Mouse (Mus musculus): ENCODE measurements around the gene Rps9. TPM values are rescaled to one million over a fixed set of nuclear protein-coding genes. Genes with fewer than 3 reads are reported as not detected.
"Not testable (repeated sequence)": the region's sequence is repeated elsewhere in the genome, so short reads cannot be mapped to it uniquely, and the experiment has no call there.

The Rps9 gene
- polyA plus RNA-seq, 1 experiment: 1,730 TPM

- TF ChIP-seq POLR2A (IDR thresholded peaks at IDR 0.05; ENCODE audit: borderline replicate concordance, low read depth, low read length): no peak
- no peak for TF ChIP-seq CTCF (IDR thresholded peaks at IDR 0.05; ENCODE audit: low read depth, low read length)
- H3K4me3 ChIP-seq (ENCODE audit: insufficient read depth, low read length): no peak overlapping the region
- H3K4me1 ChIP-seq (ENCODE audit: control insufficient read depth, insufficient read depth, low read length): peaks cover 41% of the 10 kb centered on the region
- H3K27ac ChIP-seq (ENCODE audit: insufficient read depth, low read depth, low read length): peak overlapping the region; percentile 85
Measured at GRCm38 (mm10) chr7:3707568-3708413, 4.0 kb downstream of the Rps9 start.

- not testable (repeated sequence) for H3K4me3 ChIP-seq (ENCODE audit: insufficient read depth, low read length)
- peaks cover 47% of the 10 kb centered on the region for H3K4me1 ChIP-seq (ENCODE audit: control insufficient read depth, insufficient read depth, low read length)
- peak overlapping the region; percentile 85 for H3K27ac ChIP-seq (ENCODE audit: insufficient read depth, low read depth, low read length)
Measured at GRCm38 (mm10) chr7:3708447-3708980, 4.7 kb downstream of the Rps9 start.

- peaks cover 51% of the 10 kb centered on the region for H3K4me1 ChIP-seq (ENCODE audit: control insufficient read depth, insufficient read depth, low read length)
- peak overlapping the region; percentile 78 for H3K27ac ChIP-seq (ENCODE audit: insufficient read depth, low read depth, low read length)
- no peak overlapping the region for H3K4me3 ChIP-seq (ENCODE audit: insufficient read depth, low read length)
- TF ChIP-seq CTCF (IDR thresholded peaks at IDR 0.05; ENCODE audit: low read depth, low read length) (no peak), POLR2A (IDR thresholded peaks at IDR 0.05; ENCODE audit: borderline replicate concordance, low read depth, low read length) (no peak)
Measured at GRCm38 (mm10) chr7:3709000-3709399, 5.2 kb downstream of the Rps9 start.

- Histone ChIP-seq H3K4me3 (ENCODE audit: insufficient read depth, low read length) (no peak overlapping the region), H3K27ac (ENCODE audit: insufficient read depth, low read depth, low read length) (peak overlapping the region; percentile 20; the same call in 1 of the 2 replicates), H3K4me1 (ENCODE audit: control insufficient read depth, insufficient read depth, low read length) (peaks cover 70% of the 10 kb centered on the region)
- TF ChIP-seq POLR2A (IDR thresholded peaks at IDR 0.05; ENCODE audit: borderline replicate concordance, low read depth, low read length) (no peak), CTCF (IDR thresholded peaks at IDR 0.05; ENCODE audit: low read depth, low read length) (no peak)
Measured at GRCm38 (mm10) chr7:3712264-3712942, 8.6 kb downstream of the Rps9 start.

GRCm38 (mm10) chr7:3715249-3715648 is 11.5 kb downstream of the Rps9 start:
- Histone ChIP-seq H3K27ac (ENCODE audit: insufficient read depth, low read depth, low read length) (0 out of 2 replicates have a peak overlapping the region, but pooled peaks have one; percentile 25), H3K4me3 (ENCODE audit: insufficient read depth, low read length) (no peak overlapping the region), H3K4me1 (ENCODE audit: control insufficient read depth, insufficient read depth, low read length) (peaks cover 52% of the 10 kb centered on the region)
- TF ChIP-seq CTCF (IDR thresholded peaks at IDR 0.05; ENCODE audit: low read depth, low read length): no peak

- H3K4me3 ChIP-seq (ENCODE audit: insufficient read depth, low read length): peak within 1 kb of the TSS; percentile 57
- H3K27ac ChIP-seq (ENCODE audit: insufficient read depth, low read depth, low read length): peak within 1 kb of the TSS; percentile 82
- H3K4me1 ChIP-seq (ENCODE audit: control insufficient read depth, insufficient read depth, low read length): not testable (repeated sequence)
Measured at GRCm38 (mm10) chr7:3720268-3720667, 16.5 kb downstream of the Rps9 start, which contains the start of gene Pirb. Gene Pirb (minus strand): TSS chr7:3720391.

GRCm38 (mm10) chr7:3725459-3725858 is 21.7 kb downstream of the Rps9 start:
- not testable (repeated sequence) for H3K27ac ChIP-seq (ENCODE audit: insufficient read depth, low read depth, low read length); H3K4me3 ChIP-seq (ENCODE audit: insufficient read depth, low read length); H3K4me1 ChIP-seq (ENCODE audit: control insufficient read depth, insufficient read depth, low read length)

GRCm38 (mm10) chr7:3732675-3733074 is 28.9 kb downstream of the Rps9 start:
- not testable (repeated sequence) for H3K4me3 ChIP-seq (ENCODE audit: insufficient read depth, low read length); H3K27ac ChIP-seq (ENCODE audit: insufficient read depth, low read depth, low read length)

More at GRCm38 (mm10) chr7:3732675-3733074, 28.9 kb downstream of the Rps9 start:
- not testable (repeated sequence) for H3K4me1 ChIP-seq (ENCODE audit: control insufficient read depth, insufficient read depth, low read length)

Other genes with a start within 250 kb of the Rps9 start
- gene Tarm1, start 201.4 kb upstream of the Rps9 start, polyA plus RNA-seq (2012; ENCODE audit: insufficient read depth, insufficient read length, missing spikeins): 1.2 TPM in 1 of 2 replicates, not detected in the other
- not detected in 2 replicates for gene Oscar, start 87.8 kb upstream of the Rps9 start, polyA plus RNA-seq (2012; ENCODE audit: insufficient read depth, insufficient read length, missing spikeins)
- 294 and 360 TPM in 2 replicates for gene Ndufa3, start 86.6 kb upstream of the Rps9 start, polyA plus RNA-seq (2012; ENCODE audit: insufficient read depth, insufficient read length, missing spikeins)
- 22.6 and 24.4 TPM in 2 replicates for gene Tfpt, start 74.1 kb upstream of the Rps9 start, polyA plus RNA-seq (2012; ENCODE audit: insufficient read depth, insufficient read length, missing spikeins)
- gene Prpf31, start 74.0 kb upstream of the Rps9 start, polyA plus RNA-seq (2012; ENCODE audit: insufficient read depth, insufficient read length, missing spikeins): 37.6 and 46.3 TPM in 2 replicates
- gene Cnot3, start 58.7 kb upstream of the Rps9 start, polyA plus RNA-seq (2012; ENCODE audit: insufficient read depth, insufficient read length, missing spikeins): 66.9 and 69.0 TPM in 2 replicates
- gene Leng1, start 38.2 kb upstream of the Rps9 start, polyA plus RNA-seq (2012; ENCODE audit: insufficient read depth, insufficient read length, missing spikeins): 8.5 and 9.1 TPM in 2 replicates
- gene Tmc4, start 26.4 kb upstream of the Rps9 start, polyA plus RNA-seq (2012; ENCODE audit: insufficient read depth, insufficient read length, missing spikeins): 5.8 and 8.3 TPM in 2 replicates
- gene Tsen34, start 11.1 kb upstream of the Rps9 start, polyA plus RNA-seq (2012; ENCODE audit: insufficient read depth, insufficient read length, missing spikeins): 56.5 and 59.4 TPM in 2 replicates
- 79.5 and 93.8 TPM in 2 replicates for gene Mboat7, start 10.5 kb upstream of the Rps9 start, polyA plus RNA-seq (2012; ENCODE audit: insufficient read depth, insufficient read length, missing spikeins)
- 642 and 647 TPM in 2 replicates for gene Pirb, start 16.4 kb downstream of the Rps9 start, polyA plus RNA-seq (2012; ENCODE audit: insufficient read depth, insufficient read length, missing spikeins)
- gene Gm15448, start 121.7 kb downstream of the Rps9 start, polyA plus RNA-seq (2012; ENCODE audit: insufficient read depth, insufficient read length, missing spikeins): 4.9 and 8.1 TPM in 2 replicates
- gene Pira2, start 141.1 kb downstream of the Rps9 start, polyA plus RNA-seq (2012; ENCODE audit: insufficient read depth, insufficient read length, missing spikeins): 70.0 and 81.5 TPM in 2 replicates
- 25.1 and 34.5 TPM in 2 replicates for gene Gm14548, start 194.1 kb downstream of the Rps9 start, polyA plus RNA-seq (2012; ENCODE audit: insufficient read depth, insufficient read length, missing spikeins)
- gene Lilra6, start 211.5 kb downstream of the Rps9 start, polyA plus RNA-seq (2012; ENCODE audit: insufficient read depth, insufficient read length, missing spikeins): 21.8 and 25.7 TPM in 2 replicates

Measured in bone marrow macrophage, adult 2 months (primary cell).